Mouse (Mus musculus) R1 (cell line): ENCODE measurements around the gene Lyrm7.
A peak's percentile ranks its signal among the peaks of the same experiment; 100 is the strongest.
"Not testable (repeated sequence)": the region's sequence is repeated elsewhere in the genome, so short reads cannot be mapped to it uniquely, and the experiment has no call there.

Source experiments
- DNase-seq: peaks from one replicate; pipeline ENCODE4 v3.0.0-alpha.2; 2018; ENCODE audit warnings: low read depth, low spot score

The Lyrm7 gene

GRCm38 (mm10) chr11:54881051-54881474 lies 20.3 kb upstream of the Lyrm7 start:
- DNase-seq: no peak

GRCm38 (mm10) chr11:54879922-54880321 lies 19.2 kb upstream of the Lyrm7 start:
- no peak for DNase-seq

GRCm38 (mm10) chr11:54879434-54879833 lies 18.7 kb upstream of the Lyrm7 start:
- DNase-seq: peak; percentile 68

GRCm38 (mm10) chr11:54878893-54879292 lies 18.2 kb upstream of the Lyrm7 start:
- DNase-seq: no peak

GRCm38 (mm10) chr11:54876031-54876430 lies 15.3 kb upstream of the Lyrm7 start:
- no peak for DNase-seq

GRCm38 (mm10) chr11:54871831-54872537 lies 11.3 kb upstream of the Lyrm7 start:
- DNase-seq: no peak

- no peak for DNase-seq
Measured at GRCm38 (mm10) chr11:54869318-54869717, 8.6 kb upstream of the Lyrm7 start.

- no peak for DNase-seq
Measured at GRCm38 (mm10) chr11:54868445-54868844, 7.7 kb upstream of the Lyrm7 start.

GRCm38 (mm10) chr11:54867903-54868434 lies 7.3 kb upstream of the Lyrm7 start:
- DNase-seq: no peak

GRCm38 (mm10) chr11:54867049-54867385 lies 6.3 kb upstream of the Lyrm7 start:
- peak; percentile 73 for DNase-seq

- peak; percentile 90 for DNase-seq
Measured at GRCm38 (mm10) chr11:54866119-54867048, 5.7 kb upstream of the Lyrm7 start, which contains the start of gene Hint1. Gene Hint1 (plus strand): TSS chr11:54866383.

GRCm38 (mm10) chr11:54865330-54866085 lies 4.8 kb upstream of the Lyrm7 start:
- DNase-seq: no peak

GRCm38 (mm10) chr11:54862621-54863520 lies 2.2 kb upstream of the Lyrm7 start:
- peak; percentile 74 for DNase-seq

GRCm38 (mm10) chr11:54861471-54862420 lies 1.0 kb upstream of the Lyrm7 start:
- DNase-seq: no peak

GRCm38 (mm10) chr11:54859322-54860165 lies 1.2 kb downstream of the Lyrm7 start:
- DNase-seq: peak; percentile 78

- DNase-seq: not testable (repeated sequence)
Measured at GRCm38 (mm10) chr11:54858880-54859279, 1.8 kb downstream of the Lyrm7 start.

- DNase-seq: peak; percentile 48
Measured at GRCm38 (mm10) chr11:54851656-54852055, 9.1 kb downstream of the Lyrm7 start.

- no peak for DNase-seq
Measured at GRCm38 (mm10) chr11:54849961-54850758, 10.6 kb downstream of the Lyrm7 start.
